Mouse (Mus musculus) ovary, postnatal 36 days (tissue): ENCODE data around the gene Heatr1.

ENCODE experiments used
- DNase-seq: peaks from one replicate; pipeline ENCODE4 v3.0.0; 2022; ENCODE audit warnings: low spot score, mixed read lengths

Heatr1 gene

GRCm38 (mm10) chr13:12394609-12395505, at the start of gene Heatr1:
TSS of gene Heatr1 (plus strand) at chr13:12395027.
- peak; percentile 89 for DNase-seq

- no peak for DNase-seq
Observed at GRCm38 (mm10) chr13:12346837-12347236, 48.0 kb upstream of the Heatr1 start.

GRCm38 (mm10) chr13:12349197-12349824, 45.5 kb upstream of the Heatr1 start:
- DNase-seq, result no peak

GRCm38 (mm10) chr13:12356184-12356583, 38.6 kb upstream of the Heatr1 start:
- DNase-seq, result no peak

GRCm38 (mm10) chr13:12357554-12357953, 37.3 kb upstream of the Heatr1 start:
- DNase-seq, result no peak

GRCm38 (mm10) chr13:12361486-12361885, 33.3 kb upstream of the Heatr1 start:
- DNase-seq, result no peak

GRCm38 (mm10) chr13:12369041-12369621, 25.7 kb upstream of the Heatr1 start:
- DNase-seq, result peak; percentile 17

- no peak for DNase-seq
Observed at GRCm38 (mm10) chr13:12369930-12370329, 24.9 kb upstream of the Heatr1 start.

GRCm38 (mm10) chr13:12372755-12373154, 22.1 kb upstream of the Heatr1 start:
- no peak for DNase-seq

- DNase-seq, result no peak
Observed at GRCm38 (mm10) chr13:12376778-12377177, 18.0 kb upstream of the Heatr1 start.

GRCm38 (mm10) chr13:12384796-12385195, 10.0 kb upstream of the Heatr1 start:
- DNase-seq, result no peak

GRCm38 (mm10) chr13:12386286-12386685, 8.5 kb upstream of the Heatr1 start:
- DNase-seq, result no peak

- no peak for DNase-seq
Observed at GRCm38 (mm10) chr13:12395571-12395970, 744 bp downstream of the Heatr1 start.

- DNase-seq, result no peak
Observed at GRCm38 (mm10) chr13:12408343-12409066, 13.7 kb downstream of the Heatr1 start.

- no peak for DNase-seq
Observed at GRCm38 (mm10) chr13:12412016-12412415, 17.2 kb downstream of the Heatr1 start.

- no peak for DNase-seq
Observed at GRCm38 (mm10) chr13:12420596-12420995, 25.8 kb downstream of the Heatr1 start.

- DNase-seq, result no peak
Observed at GRCm38 (mm10) chr13:12428556-12428955, 33.7 kb downstream of the Heatr1 start.

GRCm38 (mm10) chr13:12433843-12434242, 39.0 kb downstream of the Heatr1 start:
- DNase-seq, result no peak

- DNase-seq, result no peak
Observed at GRCm38 (mm10) chr13:12439586-12439985, 44.8 kb downstream of the Heatr1 start.

GRCm38 (mm10) chr13:12440813-12441212, 46.0 kb downstream of the Heatr1 start:
- no peak for DNase-seq

GRCm38 (mm10) chr13:12442008-12442587, 47.3 kb downstream of the Heatr1 start:
- DNase-seq, result peak; percentile 8

- no peak for DNase-seq
Observed at GRCm38 (mm10) chr13:12453150-12453549, 58.3 kb downstream of the Heatr1 start.
